Mouse (Mus musculus): ENCODE results near the gene Nicn1. TPM values are rescaled to one million over a fixed set of nuclear protein-coding genes. Genes with fewer than 3 reads are reported as not detected.
"Not testable (repeated sequence)": the region's sequence is repeated elsewhere in the genome, so short reads cannot be mapped to it uniquely, and the experiment has no call there.

The Nicn1 gene
- total and polyA plus RNA-seq, 2 experiments from 2014 or later, result 66.6 to 134 TPM

GRCm38 (mm10) chr9:108267691-108268090 lies 22.5 kb upstream of the Nicn1 start:
- H3K4me3 ChIP-seq (ENCODE audit: low read depth, low read length), result no peak overlapping the region
- H3K4me2 ChIP-seq (ENCODE audit: low read depth), result no peak overlapping the region
- H3K9me3 ChIP-seq (ENCODE audit: low read length), result no peaks in the 10 kb centered on the region
- WGBS, result 72% methylated on average over 7 of the region's 7 CpGs
- no peaks in the 10 kb centered on the region for H3K36me3 ChIP-seq (ENCODE audit: insufficient read depth)
- H3K4me1 ChIP-seq (ENCODE audit: insufficient read depth), result peaks cover 2% of the 10 kb centered on the region
- ATAC-seq (no peak), DNase-seq (no peak)
- H3K27ac ChIP-seq (ENCODE audit: low read depth, low read length), result no peak overlapping the region
- H3K9ac ChIP-seq, result no peak overlapping the region
- no peaks in the 10 kb centered on the region for H3K27me3 ChIP-seq (ENCODE audit: insufficient read depth, low read length)
- no peak for TF ChIP-seq CTCF (IDR thresholded peaks at IDR 0.05; ENCODE audit: low read depth)

DNA sequence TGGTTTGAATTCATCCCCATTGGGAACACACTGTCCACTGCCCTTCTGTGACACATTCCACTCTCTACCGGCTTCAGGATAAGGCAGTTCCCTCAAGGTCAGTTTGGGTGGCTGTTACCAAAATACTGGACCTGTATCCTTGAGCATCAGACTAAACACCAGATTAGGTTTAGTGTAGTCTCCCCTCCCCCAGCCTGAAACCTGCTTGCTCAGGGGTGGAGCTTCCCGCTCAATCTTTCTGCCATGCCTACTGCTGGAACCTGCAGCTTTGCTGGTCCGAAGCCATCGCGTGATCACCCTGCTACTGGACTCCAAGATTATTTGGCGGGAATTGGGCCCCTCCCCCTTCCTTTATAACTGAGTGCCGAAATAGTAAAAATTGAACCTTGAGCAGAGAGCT lies 21.5 kb upstream of the Nicn1 start:
- H3K4me2 ChIP-seq (ENCODE audit: low read depth); H3K4me1 ChIP-seq (ENCODE audit: insufficient read depth); H3K36me3 ChIP-seq (ENCODE audit: insufficient read depth); H3K9me3 ChIP-seq (ENCODE audit: low read length); H3K27ac ChIP-seq (ENCODE audit: low read depth, low read length); H3K4me3 ChIP-seq (ENCODE audit: low read depth, low read length); H3K9ac ChIP-seq; ATAC-seq; H3K27me3 ChIP-seq (ENCODE audit: insufficient read depth, low read length); DNase-seq: not testable (repeated sequence)
- WGBS, result 85% methylated on average over 6 of the region's 7 CpGs

DNA sequence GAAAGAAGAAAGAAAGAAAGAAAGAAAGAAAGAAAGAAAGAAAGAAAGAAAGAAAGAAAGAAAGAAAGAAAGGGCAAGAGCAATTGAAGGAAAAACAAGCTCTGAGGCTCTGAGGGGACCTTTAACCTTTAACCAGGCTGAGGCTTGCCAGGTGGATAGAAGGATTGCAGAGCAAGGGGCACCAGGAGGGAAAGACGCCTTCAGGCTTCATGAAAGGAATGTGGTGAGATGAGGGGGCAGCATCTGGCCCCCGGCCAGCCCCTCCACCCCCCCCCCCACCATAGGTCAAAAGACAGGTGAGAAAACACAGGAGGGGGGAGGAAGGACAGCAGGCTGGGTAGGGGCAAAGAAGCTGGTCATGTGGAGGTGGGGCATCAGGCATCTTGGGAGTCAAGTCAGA lies 18.3 kb upstream of the Nicn1 start:
- Histone ChIP-seq H3K27me3 (ENCODE audit: insufficient read depth, low read length) (no peaks in the 10 kb centered on the region), H3K36me3 (ENCODE audit: insufficient read depth) (no peaks in the 10 kb centered on the region), H3K4me3 (ENCODE audit: low read depth, low read length) (no peak overlapping the region), H3K4me1 (ENCODE audit: insufficient read depth) (no peaks in the 10 kb centered on the region), H3K27ac (ENCODE audit: low read depth, low read length) (no peak overlapping the region), H3K4me2 (ENCODE audit: low read depth) (no peak overlapping the region), H3K9me3 (ENCODE audit: low read length) (no peaks in the 10 kb centered on the region), H3K9ac (no peak overlapping the region)
- no peak for ATAC-seq
- 41% methylated on average over 2 of the region's 2 CpGs for WGBS
- no peak for TF ChIP-seq CTCF (IDR thresholded peaks at IDR 0.05; ENCODE audit: low read depth)
- no peak for DNase-seq

DNA sequence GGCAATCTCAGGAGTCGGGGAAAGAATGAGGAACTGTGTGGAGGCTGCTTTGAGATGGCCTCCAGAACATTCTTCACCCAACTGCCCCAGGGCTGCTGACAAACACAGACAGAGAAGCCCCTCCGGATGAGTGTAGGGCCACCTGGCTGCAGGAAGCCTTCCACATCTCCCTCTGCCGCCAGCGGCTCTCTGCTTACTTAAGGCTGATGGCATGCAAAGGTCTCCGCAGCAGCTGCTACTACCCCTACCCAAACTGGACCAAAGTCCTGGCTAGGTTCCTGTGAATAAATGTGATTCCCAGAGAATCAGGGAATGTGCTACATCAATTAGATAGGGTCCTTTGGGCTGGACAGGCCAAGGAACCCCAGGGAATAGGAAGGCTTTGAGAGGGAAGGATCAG lies 17.5 kb upstream of the Nicn1 start:
- TF ChIP-seq CTCF (IDR thresholded peaks at IDR 0.05; ENCODE audit: low read depth), result no peak
- no peaks in the 10 kb centered on the region for H3K4me1 ChIP-seq (ENCODE audit: insufficient read depth)
- no peak overlapping the region for H3K27ac ChIP-seq (ENCODE audit: low read depth, low read length)
- ATAC-seq (no peak), DNase-seq (no peak)
- H3K36me3 ChIP-seq (ENCODE audit: insufficient read depth), result no peaks in the 10 kb centered on the region
- H3K4me3 ChIP-seq (ENCODE audit: low read depth, low read length), result no peak overlapping the region
- H3K9ac ChIP-seq, result no peak overlapping the region
- no peaks in the 10 kb centered on the region for H3K9me3 ChIP-seq (ENCODE audit: low read length)
- WGBS, result 84% methylated on average over 5 of the region's 5 CpGs
- H3K27me3 ChIP-seq (ENCODE audit: insufficient read depth, low read length), result no peaks in the 10 kb centered on the region
- no peak overlapping the region for H3K4me2 ChIP-seq (ENCODE audit: low read depth)

GRCm38 (mm10) chr9:108273485-108273884 lies 16.7 kb upstream of the Nicn1 start:
- H3K4me2 ChIP-seq (ENCODE audit: low read depth), result no peak overlapping the region
- no peaks in the 10 kb centered on the region for H3K9me3 ChIP-seq (ENCODE audit: low read length)
- H3K36me3 ChIP-seq (ENCODE audit: insufficient read depth), result no peaks in the 10 kb centered on the region
- H3K27ac ChIP-seq (ENCODE audit: low read depth, low read length), result no peak overlapping the region
- H3K27me3 ChIP-seq (ENCODE audit: insufficient read depth, low read length), result no peaks in the 10 kb centered on the region
- H3K9ac ChIP-seq, result no peak overlapping the region
- no peak overlapping the region for H3K4me3 ChIP-seq (ENCODE audit: low read depth, low read length)
- H3K4me1 ChIP-seq (ENCODE audit: insufficient read depth), result no peaks in the 10 kb centered on the region
- no peak for ATAC-seq
- WGBS, result 70% methylated on average over 4 of the region's 4 CpGs
- TF ChIP-seq CTCF (IDR thresholded peaks at IDR 0.05; ENCODE audit: low read depth), result no peak
- DNase-seq, result no peak

GRCm38 (mm10) chr9:108274476-108275330 lies 15.5 kb upstream of the Nicn1 start:
- no peaks in the 10 kb centered on the region for H3K9me3 ChIP-seq (ENCODE audit: low read length)
- DNase-seq (no peak), ATAC-seq (no peak)
- no peak for TF ChIP-seq CTCF (IDR thresholded peaks at IDR 0.05; ENCODE audit: low read depth)
- no peak overlapping the region for H3K9ac ChIP-seq
- no peaks in the 10 kb centered on the region for H3K36me3 ChIP-seq (ENCODE audit: insufficient read depth)
- no peak overlapping the region for H3K4me2 ChIP-seq (ENCODE audit: low read depth)
- no peak overlapping the region for H3K4me3 ChIP-seq (ENCODE audit: low read depth, low read length)
- no peak overlapping the region for H3K27ac ChIP-seq (ENCODE audit: low read depth, low read length)
- no peaks in the 10 kb centered on the region for H3K4me1 ChIP-seq (ENCODE audit: insufficient read depth)
- 81% methylated on average over 5 of the region's 5 CpGs for WGBS
- H3K27me3 ChIP-seq (ENCODE audit: insufficient read depth, low read length), result no peaks in the 10 kb centered on the region

GRCm38 (mm10) chr9:108275331-108275659 lies 14.9 kb upstream of the Nicn1 start:
- Histone ChIP-seq H3K27me3 (ENCODE audit: insufficient read depth, low read length) (no peaks in the 10 kb centered on the region), H3K4me1 (ENCODE audit: insufficient read depth) (no peaks in the 10 kb centered on the region), H3K9ac (no peak overlapping the region), H3K4me3 (ENCODE audit: low read depth, low read length) (no peak overlapping the region), H3K27ac (ENCODE audit: low read depth, low read length) (no peak overlapping the region), H3K4me2 (ENCODE audit: low read depth) (no peak overlapping the region), H3K36me3 (ENCODE audit: insufficient read depth) (no peaks in the 10 kb centered on the region), H3K9me3 (ENCODE audit: low read length) (no peaks in the 10 kb centered on the region)
- WGBS, result 68% methylated on average over 6 of the region's 6 CpGs
- DNase-seq (no peak), ATAC-seq (no peak)
- no peak for TF ChIP-seq CTCF (IDR thresholded peaks at IDR 0.05; ENCODE audit: low read depth)
